Mouse (Mus musculus): Measurements from ENCODE around the gene Gm28729.

GRCm38 (mm10) chr9:96533476-96533875 is 8.4 kb upstream of the Gm28729 start:
- TF ChIP-seq POLR2A (IDR thresholded peaks at IDR 0.05; ENCODE audit: low read depth, low read length) (no peak), CTCF (IDR thresholded peaks at IDR 0.05; ENCODE audit: extremely low read depth, insufficient read depth, insufficient read length, insufficient replicate concordance) (no peak)

All from spleen, adult 2 months (tissue).